30 mouse cellular contexts compared by ENCODE assay signal in genomic region chr5:132039584-132039983, GRCm38 (mm10).
"Had no signal": no experiment of that assay in that cellular context is flagged by ENCODE, and none has a peak within 500 bp of the region (broad histone marks: within the 10 kb centered on the region; RNA-seq: fewer than 3 reads in every experiment).

No protein-coding gene starts in this region.

- H3K27ac ChIP-seq: heart, embryonic 13.5 days; heart, embryonic 15.5 days; hindbrain, embryonic 10.5 days; hindbrain, embryonic 12.5 days; hindbrain, embryonic 13.5 days; hindbrain, embryonic 14.5 days; hindbrain, embryonic 15.5 days; hindbrain, postnatal 0 days; kidney, embryonic 15.5 days; kidney, postnatal 0 days; layer of hippocampus, adult 2 months; left cerebral cortex, adult 2 months had no signal

- H3K9me3 ChIP-seq: heart, embryonic 12.5 days; heart, embryonic 13.5 days; heart, embryonic 15.5 days; hindbrain, embryonic 10.5 days; hindbrain, embryonic 12.5 days; hindbrain, embryonic 13.5 days; hindbrain, embryonic 15.5 days; kidney, embryonic 15.5 days had no signal

- H3K4me1 ChIP-seq: hindbrain, embryonic 10.5 days; hindbrain, embryonic 15.5 days; kidney, embryonic 15.5 days had no signal

- H3K36me3 ChIP-seq: heart, embryonic 12.5 days; heart, embryonic 13.5 days; heart, embryonic 15.5 days; hindbrain, embryonic 10.5 days; hindbrain, embryonic 12.5 days; hindbrain, embryonic 13.5 days; hindbrain, embryonic 15.5 days; kidney, embryonic 15.5 days had no signal

- H3K4me3 ChIP-seq: heart, embryonic 12.5 days; heart, embryonic 13.5 days; heart, embryonic 15.5 days; hindbrain, embryonic 10.5 days; hindbrain, embryonic 12.5 days; hindbrain, embryonic 13.5 days; hindbrain, embryonic 15.5 days; kidney, embryonic 15.5 days; layer of hippocampus, adult 2 months; left cerebral cortex, adult 2 months had no signal

- ATAC-seq: hindbrain, embryonic 16.5 days; hindbrain, postnatal 0 days; inflammation-experienced regulatory T-cells, adult 6 months had no signal

- H3K9ac ChIP-seq: heart, embryonic 12.5 days; heart, embryonic 13.5 days; heart, embryonic 15.5 days; hindbrain, embryonic 12.5 days; hindbrain, embryonic 13.5 days; hindbrain, embryonic 14.5 days; hindbrain, embryonic 15.5 days; kidney, embryonic 15.5 days had no signal

- H3K27me3 ChIP-seq: heart, embryonic 12.5 days; heart, embryonic 13.5 days; heart, embryonic 15.5 days; hindbrain, embryonic 12.5 days; hindbrain, embryonic 13.5 days; hindbrain, embryonic 15.5 days; kidney, embryonic 15.5 days had no signal

- H3K4me2 ChIP-seq: heart, embryonic 11.5 days; heart, embryonic 12.5 days; heart, embryonic 13.5 days; heart, embryonic 15.5 days; hindbrain, embryonic 12.5 days; hindbrain, embryonic 13.5 days; hindbrain, embryonic 14.5 days; hindbrain, embryonic 15.5 days; kidney, embryonic 15.5 days had no signal

- DNase-seq: heart, postnatal 10 days; heart, postnatal 14 days; heart, postnatal 4 days; kidney, adult 11 months; kidney, adult 18-20 months; kidney, adult 2 months; kidney, adult 8-10 months; kidney, adult 9 months; kidney, postnatal 10 days; kidney, postnatal 14 days; kidney, postnatal 25 days; kidney, postnatal 36 days; kidney, postnatal 4 days; layer of hippocampus, postnatal 36 days had no signal
